Mouse (Mus musculus) bone marrow, adult 2 months (tissue): ENCODE results near the gene Gm20662.

Source experiments
- CTCF ChIP-seq: fragments of 200-500 bp; IDR thresholded peaks from 2 replicates; pipeline ENCODE4 v1.5.1; 2011; ENCODE audit warnings: low read length, control low read depth; ENCODE audit not compliant: control insufficient read depth, insufficient read depth
- POLR2A ChIP-seq: fragments of 200-500 bp; IDR thresholded peaks from 2 replicates; pipeline ENCODE4 v1.6.1; 2011; ENCODE audit warnings: low read depth, mild to moderate bottlenecking, control low read depth, low read length, borderline replicate concordance; ENCODE audit not compliant: control insufficient read depth

- TF ChIP-seq CTCF: no peak
- TF ChIP-seq POLR2A: no peak
These were observed 30.4 kb downstream of the Gm20662 start for GRCm38 (mm10) chr9:108026584-108026983.
